Mouse (Mus musculus): Measurements from ENCODE around the gene H2afv. TPM values are rescaled to one million over a fixed set of nuclear protein-coding genes. Genes with fewer than 3 reads are reported as not detected.

Gene H2afv
- polyA plus RNA-seq, 1 experiment: 146 TPM

GRCm38 (mm10) chr11:6406251-6407161 is 37.7 kb downstream of the H2afv start:
- no peak overlapping the region for H3K4me3 ChIP-seq (ENCODE audit: insufficient read depth, low read length)
- H3K27ac ChIP-seq (ENCODE audit: insufficient read depth, low read depth, low read length): no peak overlapping the region
- H3K4me1 ChIP-seq (ENCODE audit: control insufficient read depth, insufficient read depth, low read length): no peaks in the 10 kb centered on the region
- no peak for TF ChIP-seq POLR2A (IDR thresholded peaks at IDR 0.05; ENCODE audit: borderline replicate concordance, low read depth, low read length)
- no peak for TF ChIP-seq CTCF (IDR thresholded peaks at IDR 0.05; ENCODE audit: low read depth, low read length)

- Histone ChIP-seq H3K4me1 (ENCODE audit: control insufficient read depth, insufficient read depth, low read length) (no peaks in the 10 kb centered on the region), H3K4me3 (ENCODE audit: insufficient read depth, low read length) (no peak overlapping the region), H3K27ac (ENCODE audit: insufficient read depth, low read depth, low read length) (no peak overlapping the region)
- no peak for TF ChIP-seq POLR2A (IDR thresholded peaks at IDR 0.05; ENCODE audit: borderline replicate concordance, low read depth, low read length)
- no peak for TF ChIP-seq CTCF (IDR thresholded peaks at IDR 0.05; ENCODE audit: low read depth, low read length)
Measured at GRCm38 (mm10) chr11:6405591-6406081, 38.6 kb downstream of the H2afv start.

GRCm38 (mm10) chr11:6404699-6405566 is 39.3 kb downstream of the H2afv start:
- no peaks in the 10 kb centered on the region for H3K4me1 ChIP-seq (ENCODE audit: control insufficient read depth, insufficient read depth, low read length)
- no peak overlapping the region for H3K27ac ChIP-seq (ENCODE audit: insufficient read depth, low read depth, low read length)
- H3K4me3 ChIP-seq (ENCODE audit: insufficient read depth, low read length): no peak overlapping the region
- TF ChIP-seq POLR2A (IDR thresholded peaks at IDR 0.05; ENCODE audit: borderline replicate concordance, low read depth, low read length) (no peak), CTCF (IDR thresholded peaks at IDR 0.05; ENCODE audit: low read depth, low read length) (no peak)

GRCm38 (mm10) chr11:6403830-6404405 is 40.3 kb downstream of the H2afv start:
- TF ChIP-seq POLR2A (IDR thresholded peaks at IDR 0.05; ENCODE audit: borderline replicate concordance, low read depth, low read length) (no peak), CTCF (IDR thresholded peaks at IDR 0.05; ENCODE audit: low read depth, low read length) (no peak)
- Histone ChIP-seq H3K4me1 (ENCODE audit: control insufficient read depth, insufficient read depth, low read length) (no peaks in the 10 kb centered on the region), H3K4me3 (ENCODE audit: insufficient read depth, low read length) (no peak overlapping the region), H3K27ac (ENCODE audit: insufficient read depth, low read depth, low read length) (no peak overlapping the region)

GRCm38 (mm10) chr11:6402515-6403510 is 41.4 kb downstream of the H2afv start:
- Histone ChIP-seq H3K4me3 (ENCODE audit: insufficient read depth, low read length) (no peak overlapping the region), H3K27ac (ENCODE audit: insufficient read depth, low read depth, low read length) (no peak overlapping the region), H3K4me1 (ENCODE audit: control insufficient read depth, insufficient read depth, low read length) (no peaks in the 10 kb centered on the region)
- peak; percentile 68 for TF ChIP-seq CTCF (IDR thresholded peaks at IDR 0.05; ENCODE audit: low read depth, low read length)
- no peak for TF ChIP-seq POLR2A (IDR thresholded peaks at IDR 0.05; ENCODE audit: borderline replicate concordance, low read depth, low read length)

- TF ChIP-seq POLR2A (IDR thresholded peaks at IDR 0.05; ENCODE audit: borderline replicate concordance, low read depth, low read length) (no peak), CTCF (IDR thresholded peaks at IDR 0.05; ENCODE audit: low read depth, low read length) (no peak)
- H3K27ac ChIP-seq (ENCODE audit: insufficient read depth, low read depth, low read length): no peak overlapping the region
- no peak overlapping the region for H3K4me3 ChIP-seq (ENCODE audit: insufficient read depth, low read length)
- H3K4me1 ChIP-seq (ENCODE audit: control insufficient read depth, insufficient read depth, low read length): peaks cover 9% of the 10 kb centered on the region
Measured at GRCm38 (mm10) chr11:6398141-6398540, 46.1 kb downstream of the H2afv start.

GRCm38 (mm10) chr11:6395565-6395964 is 48.7 kb downstream of the H2afv start:
- no peak overlapping the region for H3K4me3 ChIP-seq (ENCODE audit: insufficient read depth, low read length)
- H3K27ac ChIP-seq (ENCODE audit: insufficient read depth, low read depth, low read length): no peak overlapping the region
- H3K4me1 ChIP-seq (ENCODE audit: control insufficient read depth, insufficient read depth, low read length): peaks cover 29% of the 10 kb centered on the region
- TF ChIP-seq CTCF (IDR thresholded peaks at IDR 0.05; ENCODE audit: low read depth, low read length) (no peak), POLR2A (IDR thresholded peaks at IDR 0.05; ENCODE audit: borderline replicate concordance, low read depth, low read length) (no peak)

- no peak for TF ChIP-seq CTCF (IDR thresholded peaks at IDR 0.05; ENCODE audit: low read depth, low read length)
- TF ChIP-seq POLR2A (IDR thresholded peaks at IDR 0.05; ENCODE audit: borderline replicate concordance, low read depth, low read length): no peak
- Histone ChIP-seq H3K4me3 (ENCODE audit: insufficient read depth, low read length) (no peak overlapping the region), H3K4me1 (ENCODE audit: control insufficient read depth, insufficient read depth, low read length) (peaks cover 33% of the 10 kb centered on the region), H3K27ac (ENCODE audit: insufficient read depth, low read depth, low read length) (no peak overlapping the region)
Measured at GRCm38 (mm10) chr11:6393866-6394265, 50.4 kb downstream of the H2afv start.

Measured in bone marrow macrophage, adult 2 months (primary cell).